Mouse (Mus musculus) cerebellum, adult 2 months (tissue): Measurements from ENCODE around the gene Nle1.

Source experiments
- CTCF ChIP-seq: fragments of 200-500 bp; IDR thresholded peaks from 2 replicates; pipeline ENCODE4 v1.5.1; 2011; ENCODE audit warnings: low read depth, mild to moderate bottlenecking, control low read depth, low read length, moderate library complexity, borderline replicate concordance; ENCODE audit not compliant: insufficient read depth
- POLR2A ChIP-seq: fragments of 200-500 bp; IDR thresholded peaks from 2 replicates; pipeline ENCODE4 v1.6.1; 2011; ENCODE audit warnings: low read length, control low read depth, borderline replicate concordance; ENCODE audit not compliant: insufficient read depth

DNA sequence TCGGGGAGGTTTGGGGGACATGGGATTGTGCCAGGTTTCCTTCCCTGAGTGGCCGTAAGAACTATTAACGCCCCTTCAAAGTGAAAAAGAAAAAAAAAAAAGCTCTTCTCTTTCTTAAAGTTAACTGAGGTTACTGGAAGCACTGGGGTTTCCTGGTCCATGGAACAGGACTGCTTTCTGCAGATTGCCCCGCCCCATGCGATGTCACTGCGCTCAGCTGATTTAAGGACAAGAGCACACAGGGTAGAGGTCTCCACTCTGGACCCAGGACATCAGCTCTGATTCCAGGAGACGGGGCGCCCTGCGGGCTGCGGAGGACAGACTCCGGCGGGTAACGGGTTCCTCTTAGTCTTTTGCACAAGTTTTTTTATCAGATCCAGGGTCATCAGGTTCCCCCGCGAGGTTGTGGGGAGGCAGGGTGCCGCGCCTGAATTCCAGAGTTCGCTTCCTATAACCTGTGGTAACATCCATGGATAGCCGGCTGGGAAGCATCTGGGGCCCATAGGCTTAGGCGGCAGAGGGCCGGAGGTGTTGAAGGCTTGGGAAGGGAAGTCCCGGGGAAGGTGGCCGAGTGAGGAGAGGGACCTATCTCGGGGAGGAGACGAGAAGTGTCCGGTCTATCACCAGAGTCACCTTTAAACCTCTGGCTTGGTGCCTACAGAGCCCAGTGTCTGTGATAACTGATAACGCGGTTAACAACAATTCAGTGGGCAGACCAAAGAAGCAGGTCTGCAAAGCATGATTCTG lies 43.8 kb upstream of the Nle1 start:
- TF ChIP-seq CTCF (no peak), POLR2A (no peak)
